Mouse (Mus musculus): ENCODE measurements around the gene Csnk1g2.
"Not testable (repeated sequence)": the region's sequence is repeated elsewhere in the genome, so short reads cannot be mapped to it uniquely, and the experiment has no call there.

The Csnk1g2 gene

DNA sequence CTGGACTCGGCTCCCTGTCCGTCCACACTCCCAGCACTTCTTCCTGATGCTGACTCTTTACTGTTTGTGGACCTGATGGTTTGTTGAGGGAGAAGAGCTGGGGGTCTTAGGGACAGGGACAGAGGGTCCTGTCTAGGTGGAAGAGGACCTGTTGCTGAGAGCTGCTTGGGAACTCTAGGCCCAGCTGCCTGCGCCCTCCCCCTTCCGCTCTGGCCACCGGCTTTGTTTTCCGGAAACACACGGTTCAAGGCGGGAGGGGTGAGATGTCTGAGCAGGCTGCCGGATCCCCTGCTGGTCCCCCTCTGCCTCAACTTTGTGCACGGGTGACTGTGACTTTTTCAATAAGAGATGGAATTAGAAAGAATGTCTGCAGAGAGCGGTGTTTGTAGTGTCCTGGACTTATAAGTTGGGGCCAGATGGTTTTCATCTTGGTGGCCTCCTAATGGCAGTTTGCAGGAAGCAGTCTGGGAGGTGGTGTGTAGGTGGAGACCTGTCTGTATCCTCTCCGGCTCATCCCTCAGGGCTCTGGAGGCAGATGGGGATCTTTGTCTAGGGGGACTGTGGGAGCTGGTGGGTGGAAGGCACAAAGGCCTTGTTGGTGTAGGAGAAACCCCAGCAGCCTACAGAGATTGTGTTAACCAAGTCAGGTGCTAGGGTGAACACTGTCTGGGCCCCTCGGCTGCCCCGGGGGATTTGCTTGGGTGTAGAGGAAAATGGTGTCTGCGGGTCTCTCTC is 986 bp downstream of the Csnk1g2 start:
- no peak for DNase-seq (ENCODE audit: low spot score)

DNA sequence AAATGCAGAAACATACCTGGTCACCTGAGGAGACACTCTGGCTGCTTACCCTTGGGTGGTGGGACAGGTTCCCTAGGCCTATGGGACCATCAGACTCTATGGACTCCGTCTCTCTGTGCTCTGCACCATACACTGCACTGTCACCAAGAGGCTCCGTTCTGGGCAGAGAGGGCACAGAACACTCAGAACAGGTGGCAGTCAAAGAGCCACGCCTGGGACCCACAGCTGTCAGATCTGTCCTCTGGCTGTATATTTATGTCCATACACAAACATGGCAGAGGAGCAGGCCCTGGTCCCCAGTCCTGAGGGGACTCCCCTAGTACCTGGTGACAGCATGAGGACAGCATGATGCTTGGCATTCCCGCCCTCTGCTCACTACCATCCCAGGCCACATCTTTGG is 3.1 kb downstream of the Csnk1g2 start:
- DNase-seq (ENCODE audit: low spot score), result no peak

DNA sequence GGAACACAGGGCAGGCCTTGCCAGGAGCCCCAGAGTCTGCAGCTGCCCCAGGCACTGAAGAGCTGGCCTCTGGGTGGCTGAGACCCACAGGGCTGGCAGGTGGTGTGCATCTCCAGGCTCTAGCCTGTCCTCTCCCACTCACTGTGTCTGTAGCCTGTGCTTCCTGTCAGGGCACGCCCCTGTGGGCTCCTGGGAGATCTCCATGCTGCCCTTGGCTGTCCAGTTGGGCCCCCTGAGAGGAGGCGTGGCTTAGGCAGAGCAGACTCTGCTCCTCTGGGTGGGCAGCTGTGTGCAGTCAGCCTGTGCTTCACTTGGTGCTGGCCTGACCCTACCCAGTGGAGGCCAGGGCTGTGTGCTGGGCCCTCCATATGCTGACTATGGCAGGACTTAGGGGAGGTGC is 5.0 kb downstream of the Csnk1g2 start:
- no peak for DNase-seq (ENCODE audit: low spot score)

DNA sequence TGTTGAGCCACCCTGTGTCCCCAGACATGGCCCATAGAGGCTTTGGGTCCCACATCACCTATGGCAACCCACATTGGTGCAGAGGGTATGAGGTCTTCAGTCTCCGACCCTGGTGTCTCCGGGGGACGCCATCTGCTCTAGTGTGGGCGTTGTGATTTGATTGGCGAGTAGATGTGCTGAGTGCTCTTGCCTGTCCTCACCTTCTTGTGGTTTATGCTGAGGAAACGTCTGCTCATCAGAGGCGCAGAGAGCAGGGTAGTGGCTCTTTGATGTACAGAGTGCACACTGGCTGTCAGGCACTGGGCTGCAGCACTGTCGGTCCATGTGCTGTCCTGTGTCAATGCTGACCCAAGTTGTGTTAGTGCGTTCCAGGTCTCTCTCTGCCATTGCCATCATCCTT is 6.3 kb downstream of the Csnk1g2 start:
- no peak for DNase-seq (ENCODE audit: low spot score)

DNA sequence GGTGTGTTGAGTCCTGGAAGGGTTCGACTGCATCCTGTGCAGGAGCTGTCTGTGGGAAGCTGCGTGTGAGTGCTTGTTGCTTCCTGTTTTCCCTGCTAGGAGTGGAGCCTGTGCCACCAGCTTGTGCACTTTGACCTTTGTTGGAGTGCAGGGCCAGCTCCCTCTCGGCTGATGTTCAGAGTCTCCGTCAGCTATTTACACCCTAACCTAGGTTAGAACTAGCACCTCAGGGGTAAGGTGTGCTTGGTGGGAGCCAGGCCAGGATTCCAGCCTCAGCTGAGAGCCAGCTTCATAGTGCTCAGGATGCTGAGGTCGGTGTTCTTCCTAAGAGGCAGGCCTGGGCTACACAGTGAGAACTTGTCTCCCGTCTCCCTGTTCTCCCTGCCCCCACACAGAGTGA is 12.7 kb downstream of the Csnk1g2 start:
- DNase-seq (ENCODE audit: low spot score), result no peak

DNA sequence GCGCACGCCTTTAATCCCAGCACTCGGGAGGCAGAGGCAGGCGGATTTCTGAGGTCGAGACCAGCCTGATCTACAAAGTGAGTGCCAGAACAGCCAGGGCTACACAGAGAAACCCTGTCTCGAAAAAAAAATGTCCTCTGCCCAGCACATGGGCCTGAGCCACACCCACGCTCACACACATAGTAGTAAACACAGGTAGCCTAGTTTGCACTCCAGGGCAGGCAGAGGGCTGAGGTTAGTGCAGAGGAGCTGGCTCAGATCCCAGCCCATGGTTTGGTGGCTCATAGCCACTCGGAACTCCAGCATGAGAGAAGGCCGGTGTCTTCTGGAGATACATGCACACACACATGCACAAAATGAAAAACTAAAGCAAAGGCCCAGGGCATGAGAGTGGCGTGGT is 24.3 kb downstream of the Csnk1g2 start:
- DNase-seq (ENCODE audit: low spot score), result no peak

DNA sequence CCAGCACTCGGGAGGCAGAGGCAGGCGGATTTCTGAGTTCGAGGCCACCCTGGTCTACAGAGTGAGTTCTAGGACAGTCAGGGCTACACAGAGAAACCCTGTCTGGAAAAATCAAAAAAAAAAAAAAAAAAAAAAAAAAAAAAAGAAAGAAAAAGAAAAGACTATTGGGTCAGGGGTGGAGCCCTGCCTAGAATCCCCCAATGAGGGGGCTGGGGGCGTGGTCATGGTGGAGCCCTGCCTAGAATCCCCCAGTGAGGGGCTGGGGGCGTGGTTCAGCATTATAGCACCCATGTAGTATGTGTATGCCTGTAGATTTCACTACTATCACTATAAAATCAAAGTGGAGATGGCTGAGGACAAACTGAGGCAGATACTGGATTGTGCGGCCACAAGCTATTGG is 27.3 kb downstream of the Csnk1g2 start:
- DNase-seq (ENCODE audit: low spot score), result not testable (repeated sequence)

DNA sequence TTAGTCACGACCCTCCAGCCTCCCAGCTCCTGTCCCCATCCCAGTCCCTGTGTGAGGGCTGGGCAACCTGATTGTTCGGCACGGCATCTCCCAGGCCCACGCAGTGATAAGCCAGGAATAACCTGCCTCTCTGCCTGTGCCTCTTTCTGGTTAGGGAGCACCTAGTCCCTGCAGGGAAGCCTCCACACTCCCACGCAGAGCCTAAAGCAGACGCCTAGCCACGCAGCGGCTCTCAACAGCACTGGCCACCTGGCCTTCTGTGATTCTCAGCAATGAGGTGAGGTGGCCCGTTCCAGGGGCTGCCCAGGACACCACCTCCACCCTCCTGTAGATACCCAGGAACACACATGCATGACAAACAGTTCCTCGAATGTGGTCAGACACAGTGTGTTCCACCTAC is 27.8 kb downstream of the Csnk1g2 start:
- no peak for DNase-seq (ENCODE audit: low spot score)

DNA sequence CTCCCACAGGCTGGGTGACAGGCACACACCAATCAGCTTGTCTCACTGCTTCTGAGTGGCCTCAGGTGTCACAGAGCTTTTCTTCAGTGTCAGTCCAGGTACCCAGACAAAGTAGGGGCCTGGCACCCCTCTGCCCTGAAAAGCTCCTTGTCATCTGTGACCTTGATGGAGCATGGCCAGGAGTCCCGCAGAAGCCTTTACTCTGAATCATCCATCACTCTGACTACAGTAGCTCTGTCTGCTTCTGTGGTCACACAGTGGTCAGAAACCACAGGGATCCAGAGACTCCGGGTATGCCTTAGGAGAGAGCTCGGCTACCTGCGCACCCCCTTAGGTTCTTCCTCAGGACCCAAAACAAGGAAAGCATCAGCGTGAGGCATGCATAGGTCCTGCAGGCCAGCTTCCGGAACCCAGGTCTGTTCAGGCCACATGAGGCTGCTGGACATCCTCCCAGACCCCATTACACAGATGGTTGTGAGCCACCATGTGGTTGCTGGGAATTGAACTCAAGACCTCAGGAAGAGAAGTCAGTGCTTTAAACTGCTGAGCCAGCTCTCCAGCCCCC is 30.6 kb downstream of the Csnk1g2 start:
- DNase-seq (ENCODE audit: low spot score), result no peak

DNA sequence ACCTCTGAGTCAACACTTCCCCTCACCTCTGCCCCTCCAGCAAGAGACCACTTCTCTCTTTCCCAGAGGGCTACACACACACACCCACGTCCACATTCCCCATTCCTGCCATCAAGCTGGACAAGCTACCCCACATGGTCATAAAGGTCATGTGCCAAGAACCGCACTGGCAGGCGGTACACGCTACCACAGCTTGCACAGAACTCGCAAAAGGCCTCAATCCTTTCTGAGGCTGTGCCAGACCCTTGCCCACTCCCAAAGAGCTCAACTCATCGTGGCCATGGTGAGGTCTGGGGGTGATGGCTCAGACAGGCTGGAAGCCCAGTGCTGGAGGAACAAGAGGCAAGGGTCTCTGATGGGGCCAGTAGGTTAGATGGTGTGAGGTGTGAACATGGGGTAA is 32.2 kb downstream of the Csnk1g2 start:
- DNase-seq (ENCODE audit: low spot score), result no peak

DNA sequence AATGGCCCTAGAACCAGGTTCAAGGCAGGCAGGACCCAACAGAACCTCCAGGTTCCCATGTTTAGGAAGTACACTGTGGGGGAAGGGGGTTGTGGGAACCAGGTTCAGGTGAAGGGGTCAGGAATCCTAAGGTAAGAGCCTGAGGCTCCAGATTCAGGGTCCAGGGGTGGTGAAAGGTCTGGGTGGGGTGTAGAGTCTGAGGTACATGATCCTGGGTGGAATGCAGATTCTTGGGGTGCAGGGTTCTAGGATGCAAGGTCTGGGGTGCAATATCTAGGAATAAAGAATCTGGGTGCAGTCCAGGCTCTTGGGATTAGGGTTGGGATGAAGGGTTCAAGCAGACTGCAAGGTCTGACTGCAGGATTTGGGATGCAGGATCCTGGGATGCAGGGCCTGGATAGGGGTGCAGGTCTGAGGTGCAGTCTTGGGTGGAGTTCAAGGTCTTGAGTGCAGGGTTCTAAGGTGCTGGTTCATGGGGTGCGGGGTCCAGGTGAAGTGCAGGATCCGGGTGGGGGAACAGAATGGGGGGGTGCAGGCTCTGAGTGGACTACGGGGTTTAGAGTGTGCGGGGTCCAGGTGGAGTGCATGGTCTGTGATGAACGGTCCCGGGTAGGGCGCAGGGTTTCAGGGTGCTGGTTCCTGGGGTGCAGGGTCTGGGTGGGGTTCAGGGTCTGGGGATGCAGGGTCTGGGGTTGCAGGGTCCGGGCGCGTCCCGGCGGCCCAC is 32.9 kb downstream of the Csnk1g2 start:
- no peak for DNase-seq (ENCODE audit: low spot score)

DNA sequence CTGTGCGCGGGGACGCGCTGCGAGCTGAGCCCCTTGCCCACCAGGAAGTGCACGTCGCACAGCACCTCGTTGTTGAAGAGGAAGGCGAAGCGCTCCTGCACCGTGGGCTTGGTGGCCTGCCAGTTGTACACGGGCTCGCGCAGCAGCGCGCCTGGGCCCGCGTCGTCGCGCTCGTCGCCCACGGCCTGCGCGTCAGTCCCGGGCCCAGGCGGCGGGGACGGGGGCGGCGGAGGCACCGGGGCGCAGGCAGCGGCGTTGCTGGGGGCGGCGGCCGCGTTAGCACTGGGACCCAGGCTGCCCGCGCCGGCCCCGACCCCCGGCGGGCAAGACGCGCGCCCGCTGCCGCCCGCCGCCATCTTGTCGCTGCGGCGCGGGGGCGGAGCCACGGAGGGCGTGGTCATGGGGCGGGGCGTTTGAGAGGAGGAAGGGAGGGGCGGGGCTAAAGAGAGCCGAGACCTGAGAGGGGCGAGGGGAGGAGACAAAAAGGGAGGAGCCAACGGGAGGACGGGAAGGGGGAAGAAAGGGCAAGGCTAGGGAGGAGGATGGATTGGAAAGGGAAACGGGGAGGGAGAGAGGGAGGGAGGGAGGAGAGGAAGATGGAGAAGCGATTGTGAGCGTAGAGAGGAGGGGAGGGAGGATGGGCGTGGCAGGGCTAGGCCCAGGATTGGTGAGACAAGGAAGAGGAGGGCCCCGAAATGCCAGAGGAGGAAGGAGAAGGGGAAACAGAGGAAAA is 33.7 kb downstream of the Csnk1g2 start:
- DNase-seq (ENCODE audit: low spot score), result peak; percentile 93

DNA sequence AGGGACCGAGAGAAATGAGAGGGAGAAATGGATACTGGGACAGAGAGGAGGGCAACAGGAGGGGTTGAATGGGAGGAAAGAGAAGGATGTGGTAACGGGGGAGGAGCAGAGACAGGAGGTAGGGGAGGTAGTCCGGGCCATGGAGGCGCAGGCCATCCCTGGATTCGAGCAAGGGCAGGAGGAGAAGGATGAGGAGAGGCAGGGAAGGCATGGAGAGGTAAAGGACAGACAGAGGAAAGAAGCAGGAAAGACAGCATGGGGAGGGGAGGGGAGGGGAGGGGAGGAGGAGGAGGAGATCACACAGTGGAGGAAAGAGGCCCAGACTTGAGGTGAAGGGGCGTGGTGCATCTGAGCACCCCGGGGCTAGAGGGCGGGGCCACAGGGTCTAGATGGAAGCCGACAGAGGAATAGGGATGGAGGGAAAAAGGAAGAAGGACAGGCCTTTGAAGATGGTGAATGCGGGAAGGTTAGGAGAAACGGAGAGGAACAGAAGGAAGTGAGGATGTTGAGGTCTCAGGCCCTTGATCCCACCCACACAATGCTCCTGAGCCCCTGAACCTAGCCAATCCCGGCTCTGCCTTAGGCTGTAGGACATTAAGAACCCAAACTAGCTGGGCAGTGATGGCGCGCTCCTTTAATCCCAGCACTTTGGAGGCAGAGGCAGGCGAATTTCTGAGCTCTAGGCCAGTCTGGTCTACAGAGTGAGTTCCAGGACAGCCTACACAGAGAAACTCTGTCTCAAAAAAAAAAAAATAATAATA is 34.4 kb downstream of the Csnk1g2 start, which contains the start of gene Btbd2:
Btbd2 (minus strand) TSS at position 209 of the 761 bp plus-strand sequence.
- DNase-seq (ENCODE audit: low spot score), result no peak

DNA sequence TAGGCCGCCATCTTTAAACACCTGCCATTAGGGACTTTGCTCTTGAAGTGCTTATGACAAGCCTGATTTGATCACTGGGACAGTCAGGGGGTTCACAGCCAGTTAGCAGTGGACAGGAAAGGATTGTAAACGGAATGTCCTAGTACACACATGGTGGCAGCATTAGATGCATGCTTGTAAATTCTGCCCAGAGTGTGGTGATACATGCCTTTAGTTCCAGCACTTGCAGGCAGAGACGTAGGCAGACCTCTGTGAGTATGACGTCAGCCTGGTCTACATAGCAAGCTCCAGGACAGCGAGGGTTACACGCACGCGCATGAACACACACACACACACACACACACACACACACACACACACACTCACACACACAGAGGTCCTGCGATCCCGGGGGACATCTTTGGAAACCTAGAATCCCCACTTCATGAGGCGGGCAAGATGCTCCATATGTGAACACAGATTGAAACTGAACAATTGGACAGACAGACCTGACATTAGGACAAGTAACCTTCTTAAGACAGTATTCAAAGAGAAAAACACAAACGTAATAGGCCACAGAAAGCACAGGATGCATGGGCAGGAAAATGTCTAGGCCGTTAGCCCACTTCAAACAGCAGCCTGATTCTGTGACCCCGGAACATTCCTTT is 35.7 kb downstream of the Csnk1g2 start:
- DNase-seq (ENCODE audit: low spot score), result no peak

DNA sequence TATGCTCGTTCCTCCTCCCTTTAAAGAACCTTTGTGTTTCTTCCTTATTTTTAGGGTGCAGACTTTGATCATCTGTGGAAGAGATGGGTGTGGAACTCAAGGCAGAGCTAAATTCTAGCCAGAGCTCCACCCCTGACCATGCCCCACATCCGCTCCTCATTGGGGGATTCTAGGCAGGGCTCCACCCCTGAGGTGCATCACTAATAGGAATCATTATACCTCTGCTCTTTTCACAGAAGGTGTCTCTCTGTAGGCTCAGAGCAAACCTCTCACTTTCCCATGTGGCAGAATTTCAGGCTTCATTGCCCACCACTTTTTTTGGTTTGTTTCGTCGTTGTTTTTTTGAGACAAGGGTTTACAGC is 36.2 kb downstream of the Csnk1g2 start:
- no peak for DNase-seq (ENCODE audit: low spot score)

DNA sequence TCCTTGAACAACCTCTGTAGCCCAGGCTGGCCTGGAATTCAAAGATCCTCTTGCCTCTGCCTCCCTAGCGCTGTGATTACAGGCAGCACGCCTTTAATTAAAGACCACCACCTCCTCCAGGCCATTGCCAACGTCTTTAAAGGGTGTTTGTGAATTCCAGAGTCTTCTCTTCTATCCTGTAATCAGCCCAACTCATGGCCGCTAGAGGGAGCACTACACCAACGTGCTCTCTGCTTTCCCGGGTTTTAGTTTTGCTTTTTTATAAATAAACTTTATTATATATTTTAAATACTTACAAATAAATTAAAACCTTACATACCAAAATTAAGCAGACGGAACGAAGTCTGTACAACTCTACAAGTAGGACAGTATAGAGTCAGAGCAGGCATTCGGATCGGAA is 36.6 kb downstream of the Csnk1g2 start:
- DNase-seq (ENCODE audit: low spot score), result no peak

DNA sequence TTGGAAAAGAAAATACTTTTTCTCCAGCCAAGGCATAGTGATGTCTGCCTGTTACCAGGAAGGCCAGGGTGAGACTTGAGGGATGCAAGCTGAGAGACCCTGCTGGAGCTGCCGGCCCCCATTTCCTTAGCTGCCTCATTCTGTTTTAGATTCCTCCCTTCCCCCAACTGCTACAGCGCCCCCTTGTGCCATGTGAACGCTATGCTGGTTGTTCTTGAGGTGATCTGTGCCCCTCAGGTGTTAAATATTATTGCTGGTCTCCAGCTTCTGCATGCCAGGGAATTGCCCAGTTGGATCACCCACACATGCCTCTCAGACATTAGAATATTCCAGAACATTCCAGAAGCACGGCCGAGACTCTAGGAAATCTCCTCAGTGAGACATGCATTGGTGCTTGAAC is 38.5 kb downstream of the Csnk1g2 start:
- DNase-seq (ENCODE audit: low spot score), result no peak

DNA sequence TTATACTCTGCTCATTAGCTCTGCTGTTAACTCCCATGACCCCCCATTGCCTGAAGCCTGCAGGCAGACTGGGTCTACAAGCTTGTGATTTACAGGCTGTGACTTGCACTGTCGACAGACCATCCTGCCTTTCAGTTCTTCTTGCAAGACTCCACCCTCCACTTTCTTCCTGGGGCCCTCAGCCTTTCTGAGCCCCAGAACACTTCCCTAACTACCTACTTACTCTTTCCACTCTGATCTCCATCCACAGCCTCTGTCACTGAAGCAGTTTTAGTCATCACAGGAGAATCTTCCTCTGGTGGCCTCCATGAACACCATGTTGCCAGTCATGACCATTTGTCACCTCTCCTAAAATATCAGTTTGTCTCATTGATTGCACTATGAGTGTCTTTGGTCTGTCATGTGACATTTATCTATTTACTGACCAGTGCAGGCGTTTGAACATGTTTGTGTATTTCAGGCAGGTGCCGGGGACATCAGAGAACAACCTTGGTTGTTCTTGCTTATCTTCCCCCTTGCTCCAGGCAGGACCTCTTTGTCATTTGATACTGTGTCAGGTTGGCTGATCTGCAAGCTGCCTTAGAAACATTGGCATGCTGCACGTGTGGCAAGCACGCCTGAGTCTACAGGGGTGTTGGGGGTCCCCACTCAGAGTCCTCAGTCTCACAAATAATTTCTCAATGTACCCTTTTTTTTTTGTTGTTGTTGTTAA is 41.0 kb downstream of the Csnk1g2 start:
- DNase-seq (ENCODE audit: low spot score), result no peak

DNA sequence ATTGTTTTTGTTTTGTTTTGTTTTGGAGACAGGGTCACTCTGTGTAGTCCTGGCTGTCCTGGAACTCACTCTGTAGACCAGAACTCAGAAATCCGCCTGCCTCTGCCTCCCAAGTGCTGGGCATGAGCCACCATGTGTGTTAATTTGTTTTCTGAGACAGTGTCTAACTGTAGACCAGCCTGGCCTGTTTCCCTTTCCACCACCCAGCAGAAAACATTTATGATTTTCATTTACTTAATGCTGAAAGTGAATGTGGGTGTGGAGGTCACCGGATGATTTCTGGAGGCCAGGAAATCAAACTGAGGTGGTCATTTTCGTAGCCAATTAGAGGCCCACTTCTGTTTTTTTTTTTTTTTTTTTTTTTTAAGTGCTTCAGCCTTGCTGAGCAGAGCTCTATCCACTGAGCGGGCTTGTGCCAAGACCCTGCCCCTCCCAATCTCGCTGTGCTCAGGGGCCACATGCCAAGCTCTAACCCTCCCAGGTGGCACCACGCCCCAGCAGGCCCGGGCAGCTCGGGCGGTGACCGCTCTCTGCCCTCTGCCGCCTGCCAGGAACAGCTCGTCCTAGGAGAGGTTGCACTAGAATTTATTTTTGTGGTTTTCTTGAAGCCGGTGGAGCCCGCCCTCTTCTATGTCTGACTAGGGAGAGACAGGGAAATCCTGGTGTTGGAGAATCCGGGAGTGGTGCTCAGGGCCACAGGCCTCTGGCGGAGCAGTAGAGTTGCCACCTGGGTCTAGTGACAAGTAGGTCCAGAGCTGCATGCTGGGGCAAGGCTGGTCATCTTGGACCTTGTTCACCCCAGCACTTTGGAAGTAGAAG is 41.8 kb downstream of the Csnk1g2 start:
- DNase-seq (ENCODE audit: low spot score), result no peak

DNA sequence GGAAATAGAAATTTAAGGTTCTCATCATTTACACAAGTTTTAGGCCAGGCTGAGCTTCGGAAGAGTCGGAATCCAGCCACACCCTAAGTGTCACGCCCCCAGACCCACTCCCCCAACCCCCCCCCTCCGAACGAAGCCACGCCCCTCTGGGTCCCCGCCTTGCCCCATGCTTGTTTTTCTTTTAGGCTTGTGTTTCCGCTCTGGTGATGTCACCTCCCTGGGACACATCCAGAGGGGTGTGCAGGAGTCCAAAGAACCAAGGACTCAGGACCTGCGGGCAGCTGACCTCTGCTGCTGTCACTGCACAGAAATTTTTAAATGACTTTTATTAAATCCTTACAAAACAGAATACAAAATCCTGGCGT is 42.4 kb downstream of the Csnk1g2 start:
- no peak for DNase-seq (ENCODE audit: low spot score)
